Mouse (Mus musculus): ENCODE data around the gene Tmem232.

DNA sequence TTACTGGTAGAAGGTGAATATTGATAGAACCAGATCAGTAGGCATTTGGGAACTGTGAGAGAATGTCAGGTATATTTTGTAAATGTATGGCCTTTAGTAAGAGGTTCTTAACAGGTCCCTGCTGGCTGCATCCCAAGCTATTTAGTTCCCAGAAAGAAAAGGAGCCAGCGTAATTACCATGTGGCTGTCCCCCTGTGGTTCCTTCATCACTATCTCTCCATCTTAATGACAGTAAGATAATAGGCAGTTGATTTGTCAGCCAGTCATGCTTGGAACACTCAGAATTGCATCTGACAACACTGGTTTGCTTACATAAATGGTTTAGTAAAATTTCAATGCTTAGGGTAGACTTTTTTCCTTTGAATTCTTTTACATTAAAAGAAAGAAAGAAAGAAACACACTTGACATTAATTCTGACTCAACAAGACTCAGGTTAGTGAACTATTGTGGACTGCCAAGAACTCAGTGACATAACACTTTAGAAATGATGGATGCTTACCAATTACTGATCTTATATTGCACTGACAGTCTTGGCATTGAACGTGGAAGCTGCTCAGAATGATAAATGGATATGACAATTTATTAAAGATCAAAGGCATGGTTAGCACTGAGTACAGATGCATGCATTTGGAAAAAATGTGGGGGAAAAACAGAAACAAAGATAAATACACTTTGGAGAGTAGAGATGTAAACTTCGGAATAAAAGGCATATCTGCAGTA, 174.9 kb downstream of the Tmem232 start:
- TF ChIP-seq CTCF (IDR thresholded peaks at IDR 0.05; ENCODE audit: low read depth, low read length) (no peak), POLR2A (IDR thresholded peaks at IDR 0.05; ENCODE audit: borderline replicate concordance, low read depth, low read length) (no peak)

All from bone marrow macrophage, adult 2 months (primary cell).